Mouse (Mus musculus) intestine, postnatal 0 days (tissue): Measurements from ENCODE around the gene Tagln3. TPM values are rescaled to one million over a fixed set of nuclear protein-coding genes. Genes with fewer than 3 reads are reported as not detected.
A peak's percentile ranks its signal among the peaks of the same experiment; 100 is the strongest.

ENCODE experiments used
- ATAC-seq: fragments of 200-750 bp; cut with Nextera tagmentation; 2 replicates; pipeline ENCODE4 v1.8.0; 2017; ENCODE audit warnings: mild to moderate bottlenecking, moderate TSS enrichment, moderate library complexity
- H3K27ac ChIP-seq: fragments of 300-500 bp; sonication (generic); 2 replicates; pipeline ENCODE4 v1.5.1; 2014; ENCODE audit warnings: mild to moderate bottlenecking, low read depth, low read length, moderate library complexity
- H3K27me3 ChIP-seq: fragments of 300-500 bp; sonication (generic); replicated peaks from 2 replicates; pipeline ENCODE4 v1.6.1; 2014; ENCODE audit warnings: low read length, mixed read lengths; ENCODE audit not compliant: control insufficient read depth, insufficient read depth
- H3K36me3 ChIP-seq: fragments of 300-500 bp; sonication (generic); 2 replicates; pipeline ENCODE4 v1.6.1; 2014; ENCODE audit warnings: mild to moderate bottlenecking, moderate library complexity; ENCODE audit not compliant: control insufficient read depth, insufficient read depth
- H3K4me1 ChIP-seq: fragments of 300-500 bp; sonication (generic); replicated peaks from 2 replicates; pipeline ENCODE4 v1.6.1; 2014; ENCODE audit warnings: antibody characterized with exemption, low read length, mixed read lengths; ENCODE audit not compliant: control insufficient read depth, insufficient read depth
- H3K4me2 ChIP-seq: fragments of 300-500 bp; sonication (generic); replicated peaks from 2 replicates; pipeline ENCODE4 v1.6.1; 2014; ENCODE audit warnings: low read depth, mild to moderate bottlenecking, moderate library complexity
- H3K4me3 ChIP-seq: fragments of 300-500 bp; sonication (generic); 2 replicates; pipeline ENCODE4 v1.5.1; 2014; ENCODE audit warnings: low read depth, low read length
- H3K9ac ChIP-seq: fragments of 300-500 bp; sonication (generic); 2 replicates; pipeline ENCODE4 v1.6.1; 2014; ENCODE audit warnings: mild to moderate bottlenecking, low read depth, low read length
- H3K9me3 ChIP-seq: fragments of 300-500 bp; sonication (generic); 2 replicates; pipeline ENCODE4 v1.6.1; 2016; ENCODE audit warnings: mixed run types; ENCODE audit not compliant: control insufficient read depth
- CTCF ChIP-seq: sonication (generic); IDR thresholded peaks from 2 replicates; pipeline ENCODE4 v1.5.1; 2016; ENCODE audit warnings: low read depth, mild to moderate bottlenecking, control low read depth, antibody characterized with exemption, moderate library complexity
- WGBS: fragments of 180-500 bp; shearing (Covaris S2); extraction: QIAGEN DNeasy Blood & Tissue Kit; methylation state at CpG from one replicate; pipeline ENCODE4 v1.1.7; 2014; 5-methylcytosine and 5-hydroxymethylcytosine counted together
- polyA plus RNA-seq: library from polyadenylated mRNA; unstranded; fragments of >200 nt; fragmentation: Nextera tagmentation; extraction: Ambion mirVana; gene quantifications from 2 replicates; pipeline ENCODE4 v1.2.1, GENCODE M21; 2015

The Tagln3 gene
- polyA plus RNA-seq, 1 experiment from 2014 or later, result 13.7 TPM

GRCm38 (mm10) chr16:45686833-45687232 lies 37.6 kb downstream of the Tagln3 start:
- no peaks in the 10 kb centered on the region for H3K36me3 ChIP-seq
- H3K4me1 ChIP-seq, result no peaks in the 10 kb centered on the region
- H3K27ac ChIP-seq, result no peak overlapping the region
- no peak overlapping the region for H3K9ac ChIP-seq
- H3K27me3 ChIP-seq, result no peaks in the 10 kb centered on the region
- no peak overlapping the region for H3K4me2 ChIP-seq
- H3K9me3 ChIP-seq, result no peaks in the 10 kb centered on the region
- no peak overlapping the region for H3K4me3 ChIP-seq
- TF ChIP-seq CTCF, result no peak
- WGBS, result 85% methylated on average over 3 of the region's 3 CpGs
- no peak for ATAC-seq

GRCm38 (mm10) chr16:45685295-45685694 lies 39.1 kb downstream of the Tagln3 start:
- TF ChIP-seq CTCF, result no peak
- H3K9me3 ChIP-seq, result no peaks in the 10 kb centered on the region

GRCm38 (mm10) chr16:45684815-45685214 lies 39.6 kb downstream of the Tagln3 start:
- Histone ChIP-seq H3K9me3 (no peaks in the 10 kb centered on the region), H3K4me1 (no peaks in the 10 kb centered on the region), H3K36me3 (no peaks in the 10 kb centered on the region), H3K27me3 (no peaks in the 10 kb centered on the region), H3K9ac (no peak overlapping the region), H3K4me3 (no peak overlapping the region), H3K27ac (no peak overlapping the region), H3K4me2 (no peak overlapping the region)
- no peak for ATAC-seq
- WGBS, result 12% methylated on average over 8 of the region's 8 CpGs
- peak; percentile 85 for TF ChIP-seq CTCF

More at GRCm38 (mm10) chr16:45685295-45685694, 39.1 kb downstream of the Tagln3 start:
- no peak overlapping the region for H3K9ac ChIP-seq
- no peaks in the 10 kb centered on the region for H3K27me3 ChIP-seq
- no peak overlapping the region for H3K27ac ChIP-seq
- no peak overlapping the region for H3K4me2 ChIP-seq
- H3K4me1 ChIP-seq, result no peaks in the 10 kb centered on the region
- no peak for ATAC-seq
- no peaks in the 10 kb centered on the region for H3K36me3 ChIP-seq
- H3K4me3 ChIP-seq, result no peak overlapping the region
- 78% methylated on average over 3 of the region's 3 CpGs for WGBS

GRCm38 (mm10) chr16:45676462-45676861 lies 47.9 kb downstream of the Tagln3 start:
- H3K4me3 ChIP-seq, result no peak overlapping the region
- H3K4me1 ChIP-seq, result no peaks in the 10 kb centered on the region
- H3K4me2 ChIP-seq, result no peak overlapping the region
- H3K27ac ChIP-seq, result no peak overlapping the region
- H3K9ac ChIP-seq, result no peak overlapping the region
- no peaks in the 10 kb centered on the region for H3K9me3 ChIP-seq
- ATAC-seq, result no peak
- no peaks in the 10 kb centered on the region for H3K36me3 ChIP-seq
- TF ChIP-seq CTCF, result peak; percentile 88
- H3K27me3 ChIP-seq, result no peaks in the 10 kb centered on the region
- 24% methylated on average over 1 of the region's 1 CpGs for WGBS

GRCm38 (mm10) chr16:45670005-45670404 lies 54.4 kb downstream of the Tagln3 start:
- 32% methylated on average over 4 of the region's 4 CpGs for WGBS
- Histone ChIP-seq H3K36me3 (no peaks in the 10 kb centered on the region), H3K27ac (no peak overlapping the region), H3K4me2 (peak overlapping the region; percentile 17; the same call in 1 of the 2 replicates), H3K4me3 (no peak overlapping the region), H3K9ac (no peak overlapping the region), H3K27me3 (no peaks in the 10 kb centered on the region), H3K4me1 (peaks cover 2% of the 10 kb centered on the region; the same call in 1 of the 2 replicates), H3K9me3 (no peaks in the 10 kb centered on the region)
- TF ChIP-seq CTCF, result no peak
- ATAC-seq, result peak; percentile 57; the same call in 1 of the 2 replicates

GRCm38 (mm10) chr16:45668178-45668577 lies 56.2 kb downstream of the Tagln3 start:
- no peaks in the 10 kb centered on the region for H3K9me3 ChIP-seq
- ATAC-seq, result no peak
- H3K9ac ChIP-seq, result no peak overlapping the region
- no peak overlapping the region for H3K4me3 ChIP-seq
- H3K36me3 ChIP-seq, result no peaks in the 10 kb centered on the region
- peaks cover 2% of the 10 kb centered on the region; the same call in 1 of the 2 replicates for H3K4me1 ChIP-seq
- no peaks in the 10 kb centered on the region for H3K27me3 ChIP-seq
- no peak overlapping the region for H3K27ac ChIP-seq
- H3K4me2 ChIP-seq, result no peak overlapping the region
- WGBS, result 65% methylated on average over 3 of the region's 3 CpGs
- TF ChIP-seq CTCF, result no peak

GRCm38 (mm10) chr16:45666136-45666535 lies 58.3 kb downstream of the Tagln3 start:
- H3K9me3 ChIP-seq, result no peaks in the 10 kb centered on the region
- no peak for ATAC-seq
- no peak overlapping the region for H3K4me3 ChIP-seq
- H3K4me2 ChIP-seq, result no peak overlapping the region
- no peaks in the 10 kb centered on the region for H3K27me3 ChIP-seq
- no peak overlapping the region for H3K9ac ChIP-seq
- 63% methylated on average over 2 of the region's 2 CpGs for WGBS
- no peak overlapping the region for H3K27ac ChIP-seq
- H3K36me3 ChIP-seq, result no peaks in the 10 kb centered on the region
- TF ChIP-seq CTCF, result no peak
- H3K4me1 ChIP-seq, result peaks cover 2% of the 10 kb centered on the region; the same call in 1 of the 2 replicates
